Mouse (Mus musculus) lung, embryonic 14.5 days (tissue): ENCODE results near the gene Dlat. TPM values are rescaled to one million over a fixed set of nuclear protein-coding genes. Genes with fewer than 3 reads are reported as not detected.
A peak's percentile ranks its signal among the peaks of the same experiment; 100 is the strongest.

ENCODE experiments used
- ATAC-seq: fragments of 200-750 bp; cut with Nextera tagmentation; 2 replicates; pipeline ENCODE4 v1.8.0; 2017; ENCODE audit warnings: mild to moderate bottlenecking, moderate TSS enrichment, moderate library complexity; ENCODE audit not compliant: insufficient read depth
- DNase-seq: peaks from one replicate; pipeline ENCODE4 v3.0.0-alpha.2; 2015
- H3K27ac ChIP-seq: fragments of 300-500 bp; sonication (generic); 2 replicates; pipeline ENCODE4 v1.5.1; 2014; ENCODE audit warnings: low read depth, mild to moderate bottlenecking, moderate library complexity
- H3K27me3 ChIP-seq: fragments of 300-500 bp; sonication (generic); 2 replicates; pipeline ENCODE4 v1.6.1; 2014; ENCODE audit warnings: low read length, control low read depth; ENCODE audit not compliant: insufficient read depth
- H3K36me3 ChIP-seq: fragments of 300-500 bp; sonication (generic); 2 replicates; pipeline ENCODE4 v1.6.1; 2014; ENCODE audit warnings: control low read depth; ENCODE audit not compliant: insufficient read depth
- H3K4me1 ChIP-seq: fragments of 300-500 bp; sonication (generic); 2 replicates; pipeline ENCODE4 v1.6.1; 2014; ENCODE audit warnings: antibody characterized with exemption, control low read depth; ENCODE audit not compliant: insufficient read depth
- H3K4me2 ChIP-seq: fragments of 300-500 bp; sonication (generic); 2 replicates; pipeline ENCODE4 v1.6.1; 2014; ENCODE audit warnings: mild to moderate bottlenecking
- H3K4me3 ChIP-seq: fragments of 300-500 bp; sonication (generic); 2 replicates; pipeline ENCODE4 v1.5.1; 2014; ENCODE audit warnings: low read depth, low read length
- H3K9ac ChIP-seq: fragments of 300-500 bp; sonication (generic); 2 replicates; pipeline ENCODE4 v1.6.1; 2014
- H3K9me3 ChIP-seq: fragments of 300-500 bp; sonication (generic); 2 replicates; pipeline ENCODE4 v1.6.1; 2016; ENCODE audit warnings: low read depth, low read length, control low read depth
- CTCF ChIP-seq: IDR thresholded peaks from 2 replicates; pipeline ENCODE4 v1.5.1; 2016; ENCODE audit warnings: antibody characterized with exemption, low read depth
- WGBS: fragments of 180-500 bp; shearing (Covaris S2); extraction: QIAGEN DNeasy Blood & Tissue Kit; methylation state at CpG from one replicate; pipeline ENCODE4 v1.1.7; 2014; 5-methylcytosine and 5-hydroxymethylcytosine counted together
- polyA plus RNA-seq: library from polyadenylated mRNA; unstranded; fragments of >200 nt; fragmentation: Nextera tagmentation; extraction: Ambion mirVana; gene quantifications from 2 replicates; pipeline ENCODE4 v1.2.1, GENCODE M21; 2014

The Dlat gene
- polyA plus RNA-seq: 53.7 and 55.3 TPM in 2 replicates

- peaks cover 5% of the 10 kb centered on the region; the same call in 1 of the 2 replicates for H3K4me1 ChIP-seq
- whole genome bisulfite sequencing: under 1% methylated on average over 63 of the region's 63 CpGs
- TF ChIP-seq CTCF: no peak
- peak within 1 kb of the TSS; percentile 87 for H3K4me3 ChIP-seq
- H3K27ac ChIP-seq: peak within 1 kb of the TSS; percentile 80
- no peaks in the 10 kb centered on the region for H3K9me3 ChIP-seq
- H3K4me2 ChIP-seq: peak within 1 kb of the TSS; percentile 80
- peaks cover 15% of the 10 kb centered on the region; the same call in 1 of the 2 replicates for H3K36me3 ChIP-seq
- peak; percentile 93 for DNase-seq
- ATAC-seq: peak; percentile 93
- H3K9ac ChIP-seq: peak within 1 kb of the TSS; percentile 89
- no peaks in the 10 kb centered on the region for H3K27me3 ChIP-seq
These were observed at the start of gene Dlat for GRCm38 (mm10) chr9:50659392-50660217. TSS of gene Dlat (minus strand) at chr9:50659780.

GRCm38 (mm10) chr9:50709108-50709507 is 49.5 kb upstream of the Dlat start:
- H3K4me3 ChIP-seq: no peak overlapping the region
- TF ChIP-seq CTCF: peak; percentile 65
- no peaks in the 10 kb centered on the region for H3K9me3 ChIP-seq
- no peak overlapping the region for H3K9ac ChIP-seq
- H3K36me3 ChIP-seq: peaks cover 3% of the 10 kb centered on the region; the same call in 1 of the 2 replicates
- 20% methylated on average over 2 of the region's 2 CpGs for WGBS
- peak; percentile 73 for DNase-seq
- H3K4me2 ChIP-seq: no peak overlapping the region
- ATAC-seq: no peak
- H3K4me1 ChIP-seq: no peaks in the 10 kb centered on the region
- H3K27ac ChIP-seq: no peak overlapping the region
- H3K27me3 ChIP-seq: no peaks in the 10 kb centered on the region

DNA sequence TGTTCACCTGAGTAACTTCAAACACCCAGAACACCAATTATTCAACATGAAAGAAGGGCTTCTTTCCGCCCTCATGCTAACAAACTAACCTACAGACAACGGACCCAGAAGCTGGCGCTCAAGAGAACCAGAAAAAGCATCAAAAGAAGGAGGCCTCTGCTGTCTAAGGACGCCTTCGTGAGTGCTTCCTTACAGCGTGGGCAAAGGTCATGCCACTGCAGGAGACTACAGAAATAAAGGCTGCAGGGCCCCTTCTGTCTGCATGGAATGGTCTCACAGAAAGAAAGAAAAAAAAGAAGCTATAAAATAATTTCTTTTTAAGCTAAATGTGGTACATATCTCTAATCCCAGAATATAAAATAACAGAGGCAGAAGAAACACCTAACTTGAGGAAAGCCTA is 45.3 kb upstream of the Dlat start:
- H3K9ac ChIP-seq: no peak overlapping the region
- ATAC-seq (no peak), DNase-seq (no peak)
- H3K27ac ChIP-seq: no peak overlapping the region
- no peak overlapping the region for H3K4me3 ChIP-seq
- no peaks in the 10 kb centered on the region for H3K9me3 ChIP-seq
- no peaks in the 10 kb centered on the region; the same call in 1 of the 2 replicates for H3K4me1 ChIP-seq
- no peaks in the 10 kb centered on the region for H3K36me3 ChIP-seq
- no peak for TF ChIP-seq CTCF
- 50% methylated on average over 6 of the region's 6 CpGs for WGBS
- H3K4me2 ChIP-seq: no peak overlapping the region
- H3K27me3 ChIP-seq: no peaks in the 10 kb centered on the region; the same call in 1 of the 2 replicates

DNA sequence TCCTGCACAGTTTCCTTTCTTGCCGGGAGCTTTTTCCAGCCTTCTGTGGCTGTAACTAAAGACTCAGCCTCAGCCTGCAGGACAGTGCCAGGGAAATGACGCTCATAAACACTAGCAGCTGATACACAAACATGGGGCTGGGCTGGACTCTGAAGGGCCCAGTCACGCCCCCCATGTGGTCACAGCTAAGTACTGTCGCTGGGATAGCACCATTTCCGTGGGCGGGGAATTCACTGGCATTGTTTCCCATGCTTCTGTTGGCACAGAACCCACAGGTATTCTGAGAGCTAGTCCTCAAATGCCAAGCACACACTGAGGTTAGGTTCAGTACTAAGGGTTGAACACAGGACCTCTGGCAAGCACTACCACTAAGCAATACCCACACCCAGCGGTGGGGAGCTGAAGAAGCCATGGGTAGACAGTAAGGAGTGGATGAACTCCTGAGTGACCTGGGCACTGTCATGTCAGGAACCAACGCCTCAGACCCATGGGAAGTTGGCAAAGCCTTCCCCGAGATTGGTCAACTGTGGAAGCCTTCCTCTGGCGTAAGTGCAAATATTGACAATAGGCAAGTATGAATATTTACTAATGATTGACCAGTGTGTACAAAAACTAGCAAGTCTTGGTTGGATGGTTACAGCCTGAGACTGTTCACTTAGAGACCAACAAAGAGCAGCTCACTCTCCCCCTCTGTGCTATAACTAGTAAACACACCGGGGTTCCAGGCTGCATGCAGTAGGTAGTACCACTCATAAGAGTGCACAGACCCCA is 41.5 kb upstream of the Dlat start:
- Histone ChIP-seq H3K9ac (no peak overlapping the region), H3K4me1 (peaks cover 4% of the 10 kb centered on the region; the same call in 1 of the 2 replicates), H3K4me2 (no peak overlapping the region), H3K36me3 (no peaks in the 10 kb centered on the region), H3K27ac (no peak overlapping the region), H3K4me3 (no peak overlapping the region), H3K9me3 (no peaks in the 10 kb centered on the region), H3K27me3 (peaks cover 13% of the 10 kb centered on the region; the same call in 1 of the 2 replicates)
- peak; percentile 70; the same call in 1 of the 2 replicates for ATAC-seq
- DNase-seq: peak; percentile 79
- peak; percentile 41 for TF ChIP-seq CTCF
- 51% methylated on average over 11 of the region's 11 CpGs for WGBS

GRCm38 (mm10) chr9:50698418-50699409 is 39.1 kb upstream of the Dlat start:
- H3K4me1 ChIP-seq: peaks cover 4% of the 10 kb centered on the region; the same call in 1 of the 2 replicates
- H3K9ac ChIP-seq: peak overlapping the region; percentile 53
- peaks cover 13% of the 10 kb centered on the region; the same call in 1 of the 2 replicates for H3K27me3 ChIP-seq
- H3K27ac ChIP-seq: no peak overlapping the region
- ATAC-seq (peak; percentile 64), DNase-seq (peak; percentile 43)
- no peaks in the 10 kb centered on the region for H3K9me3 ChIP-seq
- WGBS: 1% methylated on average over 70 of the region's 70 CpGs
- no peak for TF ChIP-seq CTCF
- peak overlapping the region; percentile 100 for H3K4me2 ChIP-seq
- peak overlapping the region; percentile 59 for H3K4me3 ChIP-seq
- H3K36me3 ChIP-seq: no peaks in the 10 kb centered on the region

DNA sequence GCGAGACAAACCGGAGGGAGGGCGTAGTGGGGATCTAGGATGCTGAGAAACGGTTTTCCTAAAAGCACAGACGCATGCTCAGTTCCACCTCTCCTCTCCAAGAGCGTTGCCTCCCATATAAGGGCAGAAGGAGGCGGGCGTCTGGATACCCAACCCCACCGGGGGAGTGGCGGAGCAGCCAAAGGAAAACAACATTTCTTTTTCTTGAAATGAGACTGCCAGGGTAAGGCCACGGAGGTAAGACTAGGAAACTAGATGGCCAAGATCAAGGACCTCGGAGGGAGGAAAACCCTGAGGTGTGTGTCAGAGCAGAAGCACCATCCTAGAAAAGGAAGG is 38.1 kb upstream of the Dlat start:
- Histone ChIP-seq H3K27ac (no peak overlapping the region), H3K9me3 (no peaks in the 10 kb centered on the region), H3K27me3 (peaks cover 13% of the 10 kb centered on the region; the same call in 1 of the 2 replicates), H3K4me3 (peak overlapping the region; percentile 21; the same call in 1 of the 2 replicates), H3K4me2 (peak overlapping the region; percentile 100), H3K9ac (no peak overlapping the region), H3K36me3 (peaks cover 3% of the 10 kb centered on the region; the same call in 1 of the 2 replicates), H3K4me1 (peaks cover 4% of the 10 kb centered on the region; the same call in 1 of the 2 replicates)
- DNase-seq: peak; percentile 86
- TF ChIP-seq CTCF: no peak
- ATAC-seq: peak; percentile 72
- 2% methylated on average over 12 of the region's 12 CpGs for WGBS
